Mouse (Mus musculus) heart, embryonic 10.5 days (tissue): ENCODE data around the gene Unkl. TPM values are rescaled to one million over a fixed set of nuclear protein-coding genes. Genes with fewer than 3 reads are reported as not detected.
"Not testable (repeated sequence)": the region's sequence is repeated elsewhere in the genome, so short reads cannot be mapped to it uniquely, and the experiment has no call there.

Source experiments
- DNase-seq: peaks from one replicate; pipeline ENCODE4 v3.0.0-alpha.2; 2017; ENCODE audit warnings: low spot score
- H3K27ac ChIP-seq: fragments of 300-500 bp; sonication (generic); 2 replicates; pipeline ENCODE4 v1.5.1; 2016; ENCODE audit warnings: mild to moderate bottlenecking
- H3K27me3 ChIP-seq: fragments of 300-500 bp; sonication (generic); 2 replicates; pipeline ENCODE4 v1.6.1; 2016; ENCODE audit warnings: mild to moderate bottlenecking; ENCODE audit not compliant: poor library complexity, insufficient read depth, severe bottlenecking
- H3K36me3 ChIP-seq: fragments of 300-500 bp; sonication (generic); 2 replicates; pipeline ENCODE4 v1.6.1; 2016; ENCODE audit warnings: mild to moderate bottlenecking, moderate library complexity
- H3K4me1 ChIP-seq: fragments of 300-500 bp; sonication (generic); 2 replicates; pipeline ENCODE4 v1.6.1; 2016; ENCODE audit warnings: mild to moderate bottlenecking
- H3K4me3 ChIP-seq: fragments of 300-500 bp; sonication (generic); 2 replicates; pipeline ENCODE4 v1.5.1; 2016; ENCODE audit warnings: mild to moderate bottlenecking, moderate library complexity
- H3K9me3 ChIP-seq: fragments of 300-500 bp; sonication (generic); 2 replicates; pipeline ENCODE4 v1.6.1; 2016; ENCODE audit warnings: mild to moderate bottlenecking, moderate library complexity
- WGBS: fragments of 180-500 bp; shearing (Covaris S2); methylation state at CpG from one replicate; pipeline ENCODE4 v1.1.7; 2016; 5-methylcytosine and 5-hydroxymethylcytosine counted together
- polyA plus RNA-seq: library from polyadenylated mRNA; unstranded; fragments of >200 nt; fragmentation: Nextera tagmentation; extraction: Ambion mirVana; gene quantifications from 2 replicates; pipeline ENCODE4 v1.2.1, GENCODE M21; 2016

Unkl gene
- polyA plus RNA-seq, 1 experiment from 2014 or later, result 7.4 TPM

- peak overlapping the region; percentile 96 for H3K27ac ChIP-seq
- H3K4me3 ChIP-seq, result peak overlapping the region; percentile 83
- H3K4me1 ChIP-seq, result peaks cover 32% of the 10 kb centered on the region
- WGBS, result 8% methylated on average over 17 of the region's 17 CpGs
- peaks cover 12% of the 10 kb centered on the region for H3K27me3 ChIP-seq
- H3K9me3 ChIP-seq, result no peaks in the 10 kb centered on the region
- DNase-seq, result no peak
- peaks cover 6% of the 10 kb centered on the region; the same call in 1 of the 2 replicates for H3K36me3 ChIP-seq
Measured at GRCm38 (mm10) chr17:25184961-25185360, 3.2 kb upstream of the Unkl start.

DNA sequence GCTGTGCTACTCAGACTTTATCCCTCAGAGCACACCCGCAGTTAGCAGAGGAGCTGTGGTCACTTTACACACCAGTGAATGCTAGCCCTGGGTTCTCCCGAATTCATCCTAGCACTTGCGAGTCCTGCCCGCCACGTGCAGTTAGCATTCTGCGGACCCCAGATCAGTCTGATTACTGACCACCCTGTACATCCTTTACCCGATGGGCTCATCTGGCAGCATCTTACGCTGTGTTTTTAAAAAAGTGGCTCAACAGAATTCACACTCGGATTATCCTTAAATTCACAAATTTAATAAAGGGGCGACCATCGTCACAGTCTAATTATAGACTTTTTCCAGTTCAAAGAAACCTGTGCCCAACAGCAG, 430 bp upstream of the Unkl start:
- Histone ChIP-seq H3K9me3 (no peaks in the 10 kb centered on the region), H3K4me3 (peak overlapping the region; percentile 97), H3K4me1 (peaks cover 32% of the 10 kb centered on the region), H3K36me3 (peaks cover 19% of the 10 kb centered on the region), H3K27ac (peak overlapping the region; percentile 96), H3K27me3 (peaks cover 3% of the 10 kb centered on the region)
- 5% methylated on average over 11 of the region's 11 CpGs for WGBS
- no peak for DNase-seq

GRCm38 (mm10) chr17:25189091-25189490, 894 bp downstream of the Unkl start:
- Histone ChIP-seq H3K4me1 (peaks cover 25% of the 10 kb centered on the region), H3K4me3 (peak overlapping the region; percentile 97), H3K36me3 (peaks cover 26% of the 10 kb centered on the region), H3K27me3 (no peaks in the 10 kb centered on the region), H3K9me3 (no peaks in the 10 kb centered on the region), H3K27ac (peak overlapping the region; percentile 96)
- 1% methylated on average over 16 of the region's 16 CpGs for WGBS
- no peak for DNase-seq

DNA sequence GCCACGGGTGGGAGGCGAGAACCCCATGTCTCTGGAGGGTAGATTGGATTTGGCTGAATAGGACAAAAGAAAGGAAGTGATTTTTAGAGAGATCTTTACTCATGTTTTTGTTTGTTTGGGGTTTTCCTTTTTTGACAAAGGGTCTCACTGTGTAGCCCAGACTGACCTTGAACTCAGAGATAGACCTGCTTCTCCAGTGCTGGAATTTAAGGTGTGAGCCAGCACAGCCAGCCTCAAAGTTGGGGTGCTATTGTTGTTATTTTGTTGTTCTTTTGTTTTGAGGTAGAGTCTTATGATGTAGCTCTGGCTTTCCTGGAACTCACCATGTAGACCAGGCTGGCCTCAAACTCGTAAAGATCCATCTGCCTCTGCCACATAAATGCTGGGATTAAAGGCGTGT, 14.2 kb downstream of the Unkl start:
- 93% methylated on average over 4 of the region's 4 CpGs for WGBS
- Histone ChIP-seq H3K36me3 (peaks cover 72% of the 10 kb centered on the region), H3K4me3 (no peak overlapping the region)

DNA sequence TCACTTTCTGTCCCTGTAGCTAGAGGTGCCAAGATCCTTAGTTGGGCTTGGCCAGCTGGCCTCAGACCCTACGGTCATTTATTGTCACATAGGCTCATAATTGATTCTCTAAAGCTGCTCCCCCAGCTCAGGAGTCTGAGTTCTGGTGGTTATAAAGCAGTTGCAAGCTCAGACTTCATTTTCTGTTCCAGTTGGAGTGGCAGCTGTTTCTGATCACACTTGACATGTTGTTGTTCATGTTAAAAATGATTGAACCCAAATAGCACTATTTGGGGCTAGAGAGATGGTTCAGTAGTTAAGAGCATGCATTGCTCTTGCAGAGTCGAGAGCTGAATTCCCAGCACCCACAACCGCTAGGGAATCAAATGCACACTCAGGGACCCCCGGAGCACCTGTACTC, 21.8 kb downstream of the Unkl start:
- Histone ChIP-seq H3K27me3 (no peaks in the 10 kb centered on the region), H3K27ac (no peak overlapping the region), H3K4me1 (no peaks in the 10 kb centered on the region), H3K36me3 (peaks cover 89% of the 10 kb centered on the region), H3K4me3 (no peak overlapping the region), H3K9me3 (no peaks in the 10 kb centered on the region)
- no peak for DNase-seq
- WGBS, result 92% methylated on average over 4 of the region's 4 CpGs

More for the DNA sequence above, 14.2 kb downstream of the Unkl start:
- Histone ChIP-seq H3K27ac (no peak overlapping the region), H3K27me3 (no peaks in the 10 kb centered on the region), H3K4me1 (no peaks in the 10 kb centered on the region), H3K9me3 (no peaks in the 10 kb centered on the region)
- no peak for DNase-seq

DNA sequence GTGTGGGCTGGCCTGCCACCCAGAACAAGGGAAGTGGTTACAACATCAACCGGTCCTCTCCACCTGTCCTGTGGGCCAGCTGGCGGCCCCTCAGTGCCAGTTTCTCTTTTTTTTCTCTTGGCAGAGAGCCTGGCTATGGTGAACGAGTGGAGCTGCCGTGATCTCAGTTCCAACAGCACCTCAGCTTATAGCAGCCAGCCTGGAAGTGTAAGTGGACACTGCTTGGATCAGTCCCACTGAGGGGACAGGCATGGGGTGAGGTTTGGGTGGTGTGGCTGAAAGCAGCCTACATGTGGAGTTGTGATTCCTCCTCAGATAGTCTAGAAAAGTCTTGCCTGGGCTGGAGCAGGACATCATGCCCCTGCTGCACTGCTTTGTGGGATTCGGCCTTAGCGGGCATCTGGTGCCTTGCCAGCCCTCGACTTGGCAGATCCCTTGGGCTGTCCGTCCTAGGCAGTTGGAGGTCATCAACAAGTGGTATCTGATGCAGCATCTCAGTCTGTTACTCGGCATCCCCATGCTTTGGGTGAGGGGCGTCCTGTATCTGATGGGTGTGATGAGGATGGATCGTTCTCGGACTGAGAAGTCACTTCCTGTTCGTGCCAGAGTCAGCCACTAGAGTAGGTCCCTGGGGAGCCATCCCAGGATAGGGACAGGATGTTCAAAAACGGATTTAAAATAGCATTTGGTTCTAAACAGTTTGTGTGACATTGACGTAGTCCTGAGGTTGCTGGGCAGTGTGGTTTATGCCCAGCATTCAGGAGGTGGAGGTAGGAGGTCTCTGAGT, 22.7 kb downstream of the Unkl start:
- DNase-seq, result no peak
- no peak overlapping the region for H3K27ac ChIP-seq
- no peaks in the 10 kb centered on the region for H3K9me3 ChIP-seq
- H3K36me3 ChIP-seq, result peaks cover 91% of the 10 kb centered on the region
- H3K27me3 ChIP-seq, result no peaks in the 10 kb centered on the region
- H3K4me1 ChIP-seq, result no peaks in the 10 kb centered on the region
- WGBS, result 82% methylated on average over 15 of the region's 15 CpGs
- no peak overlapping the region for H3K4me3 ChIP-seq

DNA sequence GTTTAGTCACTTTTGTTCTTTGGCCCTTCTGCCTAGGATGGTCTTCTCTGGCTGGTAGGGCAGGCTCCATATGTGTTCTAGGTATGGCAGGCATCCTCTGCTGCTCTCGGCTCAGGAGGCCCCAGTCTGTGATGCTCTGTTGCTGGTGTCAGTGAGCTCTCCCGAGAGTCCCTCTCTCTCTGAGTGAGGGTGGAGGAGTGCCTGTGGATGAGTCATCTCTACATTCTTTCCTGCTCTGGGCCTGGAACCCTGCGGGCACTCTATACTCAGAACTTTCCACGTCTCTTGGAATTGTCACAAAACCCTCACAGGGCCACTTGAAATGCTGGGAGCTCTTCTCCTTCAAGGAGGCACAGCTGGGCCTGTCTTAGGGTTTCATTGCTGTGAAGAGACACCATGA, 23.5 kb downstream of the Unkl start:
- Histone ChIP-seq H3K27me3 (no peaks in the 10 kb centered on the region), H3K36me3 (peaks cover 90% of the 10 kb centered on the region), H3K4me1 (no peaks in the 10 kb centered on the region), H3K27ac (no peak overlapping the region), H3K4me3 (no peak overlapping the region), H3K9me3 (no peaks in the 10 kb centered on the region)
- 67% methylated on average over 4 of the region's 4 CpGs for WGBS
- DNase-seq, result no peak

DNA sequence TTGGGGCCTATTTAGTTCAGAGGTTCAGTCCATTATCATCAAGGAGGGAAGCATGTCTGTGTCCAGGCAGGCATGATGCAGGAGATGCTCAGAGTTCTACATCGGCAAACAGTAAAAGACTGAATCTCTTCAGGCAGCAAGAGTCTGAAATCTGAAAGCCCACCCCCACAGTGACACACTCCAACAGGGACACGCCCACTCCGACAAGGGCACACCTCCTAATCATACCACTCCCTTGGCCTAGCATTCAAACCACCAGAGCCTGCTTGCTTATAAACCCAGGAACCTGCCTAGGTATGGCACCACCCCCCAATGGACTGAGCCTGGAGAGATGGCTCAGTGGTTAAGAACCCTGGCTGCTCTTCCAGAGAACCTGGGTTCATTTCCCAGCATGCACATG, 27.2 kb downstream of the Unkl start:
- no peak for DNase-seq
- H3K4me1 ChIP-seq, result no peaks in the 10 kb centered on the region
- no peak overlapping the region for H3K4me3 ChIP-seq
- no peaks in the 10 kb centered on the region for H3K27me3 ChIP-seq
- no peaks in the 10 kb centered on the region for H3K9me3 ChIP-seq
- WGBS, result 81% methylated on average over 3 of the region's 3 CpGs
- no peak overlapping the region for H3K27ac ChIP-seq
- peaks cover 76% of the 10 kb centered on the region for H3K36me3 ChIP-seq

DNA sequence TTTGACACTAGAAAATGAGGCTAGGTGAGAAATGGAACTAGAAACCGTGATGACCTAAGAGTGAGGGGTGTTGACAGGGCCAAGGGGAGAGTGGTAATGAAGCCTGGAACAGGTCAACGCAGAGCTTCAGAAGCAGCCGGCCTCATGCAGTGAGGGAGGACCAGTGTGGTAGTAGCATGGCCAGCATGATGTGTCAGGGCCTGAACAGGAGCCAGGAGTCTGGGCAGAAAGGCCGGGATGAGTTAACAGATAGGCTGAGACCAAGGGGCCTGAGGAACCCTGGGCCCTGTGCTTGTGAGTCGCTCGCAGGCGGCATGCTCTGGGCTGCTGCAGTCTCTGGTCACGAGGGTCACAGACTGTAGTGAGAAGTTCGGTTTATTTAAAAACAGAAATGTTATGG, 30.8 kb downstream of the Unkl start:
- H3K27me3 ChIP-seq, result no peaks in the 10 kb centered on the region
- 80% methylated on average over 9 of the region's 9 CpGs for WGBS
- H3K27ac ChIP-seq, result no peak overlapping the region
- H3K4me1 ChIP-seq, result peaks cover 19% of the 10 kb centered on the region
- no peak overlapping the region for H3K4me3 ChIP-seq
- no peak for DNase-seq
- no peaks in the 10 kb centered on the region for H3K9me3 ChIP-seq
- peaks cover 49% of the 10 kb centered on the region for H3K36me3 ChIP-seq

GRCm38 (mm10) chr17:25219492-25220295, 31.5 kb downstream of the Unkl start:
- 91% methylated on average over 15 of the region's 15 CpGs for WGBS
- no peak for DNase-seq
- no peak overlapping the region for H3K4me3 ChIP-seq
- peaks cover 21% of the 10 kb centered on the region for H3K4me1 ChIP-seq
- no peaks in the 10 kb centered on the region for H3K9me3 ChIP-seq
- no peaks in the 10 kb centered on the region for H3K27me3 ChIP-seq
- no peak overlapping the region for H3K27ac ChIP-seq
- peaks cover 42% of the 10 kb centered on the region for H3K36me3 ChIP-seq

GRCm38 (mm10) chr17:25220746-25221145, 32.5 kb downstream of the Unkl start:
- WGBS, result 86% methylated on average over 1 of the region's 1 CpGs
- no peak for DNase-seq
- no peaks in the 10 kb centered on the region for H3K27me3 ChIP-seq
- H3K4me3 ChIP-seq, result no peak overlapping the region
- H3K4me1 ChIP-seq, result peaks cover 21% of the 10 kb centered on the region
- H3K27ac ChIP-seq, result no peak overlapping the region; the same call in 1 of the 2 replicates
- H3K9me3 ChIP-seq, result no peaks in the 10 kb centered on the region
- peaks cover 32% of the 10 kb centered on the region for H3K36me3 ChIP-seq

DNA sequence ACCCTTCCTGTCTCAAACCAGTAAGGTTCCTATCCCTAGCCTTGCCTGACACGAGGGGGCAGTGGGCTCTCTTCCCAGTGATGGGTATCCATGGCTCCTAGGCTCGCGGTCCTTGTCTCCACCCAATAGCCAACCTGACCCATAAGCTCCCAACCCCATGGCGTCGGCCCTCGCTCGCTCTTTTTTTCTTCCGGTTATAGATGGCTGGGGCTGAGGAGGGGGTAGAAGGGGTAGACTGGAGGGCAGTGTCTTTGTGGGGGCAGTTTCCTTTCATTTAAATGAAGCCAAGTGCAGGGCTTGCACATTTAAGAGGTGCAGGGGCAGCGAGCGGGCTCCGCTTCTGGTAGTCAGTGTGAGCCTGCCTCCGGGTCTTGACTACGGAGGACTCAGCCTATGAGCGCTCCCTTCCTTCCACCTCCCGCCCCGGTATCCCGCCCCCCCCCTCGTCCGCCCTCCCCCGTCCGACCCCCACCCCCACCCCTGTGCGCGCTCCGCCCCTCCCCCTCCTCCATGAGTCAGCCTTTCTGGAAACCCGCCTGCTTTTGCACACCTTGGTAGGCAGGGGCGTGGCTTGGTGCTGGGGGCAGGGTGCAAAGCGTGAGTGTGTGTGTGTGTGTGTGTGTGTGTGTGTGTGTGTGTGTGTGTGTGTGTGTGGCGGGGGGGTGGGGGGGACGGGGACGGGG, 33.8 kb downstream of the Unkl start:
- peaks cover 34% of the 10 kb centered on the region for H3K36me3 ChIP-seq
- under 1% methylated on average over 21 of the region's 30 CpGs for WGBS

DNA sequence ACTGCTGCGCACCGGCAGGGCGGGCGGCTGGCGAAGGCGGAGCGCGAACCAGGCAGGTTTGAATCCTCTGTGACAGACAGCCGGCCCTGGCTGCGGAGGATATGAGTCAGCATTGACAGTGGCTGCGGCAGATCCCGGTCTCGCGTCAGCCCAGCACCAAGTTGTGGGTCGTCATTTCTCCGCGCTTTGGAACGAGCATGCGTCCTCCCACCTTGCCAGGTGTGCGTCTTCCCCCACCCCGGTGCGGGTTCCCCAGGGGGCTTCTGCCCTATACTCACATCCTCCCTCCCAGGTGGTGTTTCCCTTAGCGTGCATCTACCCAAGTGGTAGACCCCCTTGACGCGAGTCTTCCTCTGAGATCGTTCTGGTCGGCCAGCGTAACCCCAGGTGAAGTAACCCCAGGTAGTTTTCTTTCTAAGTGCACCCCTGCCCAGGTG, 34.3 kb downstream of the Unkl start:
- WGBS, result 8% methylated on average over 20 of the region's 28 CpGs
- H3K4me1 ChIP-seq, result peaks cover 26% of the 10 kb centered on the region

More for the DNA sequence above, 33.8 kb downstream of the Unkl start:
- H3K4me3 ChIP-seq, result peak overlapping the region; percentile 67
- no peaks in the 10 kb centered on the region for H3K9me3 ChIP-seq
- peaks cover 26% of the 10 kb centered on the region for H3K4me1 ChIP-seq
- no peaks in the 10 kb centered on the region for H3K27me3 ChIP-seq
- peak overlapping the region; percentile 84 for H3K27ac ChIP-seq
- peak; percentile 90 for DNase-seq

More for the DNA sequence above, 34.3 kb downstream of the Unkl start:
- H3K27me3 ChIP-seq, H3K9me3 ChIP-seq, DNase-seq: not testable (repeated sequence)
- Histone ChIP-seq H3K36me3 (peaks cover 32% of the 10 kb centered on the region), H3K4me3 (peak overlapping the region; percentile 67), H3K27ac (peak overlapping the region; percentile 77)
